Mouse (Mus musculus) gastrocnemius, adult 2 months (tissue): Measurements from ENCODE around the gene Bach2. TPM values are rescaled to one million over a fixed set of nuclear protein-coding genes. Genes with fewer than 3 reads are reported as not detected.

Experiments used
- DNase-seq: peaks from one replicate; pipeline ENCODE4 v3.0.0; 2022
- H3K27ac ChIP-seq: fragments of 200-600 bp; 2 replicates; pipeline ENCODE4 v1.8.1; 2022; ENCODE audit warnings: mild to moderate bottlenecking
- H3K4me3 ChIP-seq: fragments of 200-600 bp; 2 replicates; pipeline ENCODE4 v1.8.1; 2022; ENCODE audit warnings: mild to moderate bottlenecking, moderate library complexity
- CTCF ChIP-seq: fragments of 200-600 bp; IDR thresholded peaks from 2 replicates; pipeline ENCODE4 v1.8.1; 2022; ENCODE audit warnings: antibody characterized with exemption, mild to moderate bottlenecking, moderate library complexity
- intact Hi-C: fragments of 180-260 bp; cut with DNase I; formaldehyde crosslinking; loops from one replicate; pipeline ENCODE4 v1.15.1; 2025
- total RNA-seq, 2 experiments: library from RNA; stranded (reverse); gene quantifications; 2 replicates each; pipeline ENCODE4 v1.2.3; 2021

Gene Bach2
- total RNA-seq, 2 experiments from 2014 or later, result 2.3 to 4.3 TPM

DNA sequence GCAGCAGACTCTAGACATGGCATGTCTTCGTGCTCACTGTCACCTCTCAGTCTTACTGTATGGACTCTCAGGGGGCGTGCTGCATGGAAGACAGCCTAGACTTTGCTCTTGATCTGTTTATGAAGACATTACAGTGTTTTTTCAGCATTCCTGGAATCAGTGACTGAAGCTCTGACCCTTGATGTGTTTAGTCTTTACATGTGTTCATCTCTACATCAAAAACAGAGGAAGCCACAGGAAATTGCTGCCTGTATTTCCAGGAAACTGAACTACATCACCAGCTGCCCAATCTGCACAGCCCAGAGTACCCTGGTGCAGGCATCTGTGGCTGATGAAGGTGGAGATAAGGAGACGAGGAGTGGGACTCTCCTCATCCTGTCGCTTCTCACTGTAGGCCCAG lies 52.8 kb downstream of the Bach2 start:
- no peak for DNase-seq
- intact Hi-C loops, result no loop called here
- TF ChIP-seq CTCF, result no peak
- H3K27ac ChIP-seq, result no peak overlapping the region
- H3K4me3 ChIP-seq, result no peak overlapping the region

DNA sequence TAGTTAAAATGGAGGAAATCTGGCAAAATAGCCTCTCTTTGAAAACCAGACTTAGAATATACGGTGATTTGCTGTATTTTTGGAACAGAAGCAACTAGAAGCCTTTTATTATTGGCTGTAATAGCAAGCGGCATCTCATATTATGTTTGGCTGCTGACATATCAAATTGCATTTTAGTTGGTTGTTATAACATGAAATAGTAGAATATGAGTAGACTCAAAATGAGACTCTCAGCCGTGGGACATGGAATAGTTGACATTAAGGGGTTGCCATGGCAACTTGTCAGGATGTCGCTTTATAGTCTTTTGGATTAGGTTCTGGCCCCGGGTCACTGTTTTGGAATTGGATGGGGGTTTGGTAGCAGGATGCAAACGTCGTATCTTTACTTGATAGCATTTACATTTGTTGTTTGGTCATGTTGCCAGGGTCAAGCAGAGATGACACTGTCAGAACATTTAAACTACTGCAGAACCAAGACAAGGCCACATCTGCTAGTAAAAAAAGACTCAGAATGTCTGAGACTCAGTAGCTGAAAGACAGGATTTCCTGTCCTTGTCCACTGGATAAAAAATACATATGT lies 55.2 kb downstream of the Bach2 start:
- no peak for TF ChIP-seq CTCF
- H3K4me3 ChIP-seq, result no peak overlapping the region
- no peak for DNase-seq
- H3K27ac ChIP-seq, result no peak overlapping the region
- intact Hi-C loops, result loop anchor here (2.0 kb wide), 1 partner anchor 43 kb away; no protein-coding TSS in a partner anchor

- no peak for TF ChIP-seq CTCF
- intact Hi-C loops, result no loop called here
- DNase-seq, result no peak
- no peak overlapping the region for H3K4me3 ChIP-seq
- peak overlapping the region; percentile 24; the same call in 1 of the 2 replicates for H3K27ac ChIP-seq
Measured at GRCm38 (mm10) chr4:32297071-32297671, 58.6 kb downstream of the Bach2 start.

GRCm38 (mm10) chr4:32299221-32299620 lies 60.6 kb downstream of the Bach2 start:
- intact Hi-C loops, result no loop called here
- H3K27ac ChIP-seq, result no peak overlapping the region
- no peak overlapping the region for H3K4me3 ChIP-seq
- no peak for TF ChIP-seq CTCF
- DNase-seq, result no peak

- no peak for TF ChIP-seq CTCF
- H3K4me3 ChIP-seq, result no peak overlapping the region
- no peak for DNase-seq
- H3K27ac ChIP-seq, result no peak overlapping the region
- intact Hi-C loops, result loop anchor here (5.0 kb wide), 1 partner anchor 237 kb away; no protein-coding TSS in a partner anchor
Measured at GRCm38 (mm10) chr4:32299970-32300369, 61.4 kb downstream of the Bach2 start.

DNA sequence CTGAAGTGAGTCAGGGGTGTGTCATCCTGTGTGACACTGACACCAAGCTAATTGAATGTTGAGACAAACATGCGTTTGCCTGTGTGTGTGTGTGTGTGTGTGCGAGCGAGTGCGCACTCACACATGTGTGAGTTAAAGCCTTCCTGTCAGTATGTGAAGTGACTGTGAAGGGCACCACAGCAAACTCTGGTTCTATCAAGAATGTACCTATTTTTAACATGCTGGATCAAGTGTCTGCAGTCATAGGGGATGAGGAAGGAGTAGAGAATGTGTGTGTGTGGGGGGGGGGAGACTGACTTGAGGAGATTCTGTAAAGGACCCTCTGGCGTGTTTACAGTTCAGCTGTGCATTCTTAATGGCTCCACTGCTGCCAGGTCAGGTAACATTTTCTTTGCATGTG lies 64.1 kb downstream of the Bach2 start:
- intact Hi-C loops, result loop anchor here (1.0 to 5.0 kb wide), 2 partner anchors 14 to 235 kb away; no protein-coding TSS in a partner anchor
- H3K27ac ChIP-seq, result peak overlapping the region; percentile 92
- no peak for TF ChIP-seq CTCF
- DNase-seq, result no peak
- peak overlapping the region; percentile 58 for H3K4me3 ChIP-seq

DNA sequence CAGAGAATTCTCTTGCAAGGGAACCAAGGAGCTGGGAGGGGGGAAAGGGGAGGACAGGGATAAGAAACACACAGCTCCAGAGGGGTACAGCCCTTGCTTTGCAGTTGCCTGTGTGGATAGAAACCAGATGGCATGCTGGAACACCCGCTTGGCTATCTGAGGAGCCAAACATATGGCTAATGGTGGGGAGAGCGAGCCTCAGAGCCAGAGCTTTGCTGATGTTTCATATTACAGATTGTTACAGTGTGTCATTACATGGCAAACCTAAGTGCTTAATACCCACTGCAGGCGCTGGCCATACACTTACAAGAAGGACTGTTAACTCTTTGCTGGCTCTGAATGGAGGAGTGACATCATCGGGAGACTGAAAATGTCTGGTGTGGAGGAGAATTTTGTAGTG lies 64.5 kb downstream of the Bach2 start:
- peak overlapping the region; percentile 58 for H3K4me3 ChIP-seq
- no peak for TF ChIP-seq CTCF
- intact Hi-C loops, result loop anchor here (1.0 to 5.0 kb wide), 2 partner anchors 15 to 234 kb away; no protein-coding TSS in a partner anchor
- peak overlapping the region; percentile 92 for H3K27ac ChIP-seq
- peak; percentile 51 for DNase-seq

- no peak for TF ChIP-seq CTCF
- intact Hi-C loops, result loop anchor here (1.0 to 5.0 kb wide), 2 partner anchors 15 to 234 kb away; no protein-coding TSS in a partner anchor
- peak overlapping the region; percentile 92 for H3K27ac ChIP-seq
- H3K4me3 ChIP-seq, result peak overlapping the region; percentile 58
- DNase-seq, result peak; percentile 97
Measured at GRCm38 (mm10) chr4:32303674-32304073, 65.1 kb downstream of the Bach2 start.

- Histone ChIP-seq H3K27ac (peak overlapping the region; percentile 92), H3K4me3 (peak overlapping the region; percentile 58)
- no peak for DNase-seq
- no peak for TF ChIP-seq CTCF
- intact Hi-C loops, result loop anchor here (5.0 kb wide), 1 partner anchor 233 kb away; no protein-coding TSS in a partner anchor
Measured at GRCm38 (mm10) chr4:32304221-32304703, 65.7 kb downstream of the Bach2 start.

GRCm38 (mm10) chr4:32305036-32305615 lies 66.5 kb downstream of the Bach2 start:
- intact Hi-C loops, result no loop called here

DNA sequence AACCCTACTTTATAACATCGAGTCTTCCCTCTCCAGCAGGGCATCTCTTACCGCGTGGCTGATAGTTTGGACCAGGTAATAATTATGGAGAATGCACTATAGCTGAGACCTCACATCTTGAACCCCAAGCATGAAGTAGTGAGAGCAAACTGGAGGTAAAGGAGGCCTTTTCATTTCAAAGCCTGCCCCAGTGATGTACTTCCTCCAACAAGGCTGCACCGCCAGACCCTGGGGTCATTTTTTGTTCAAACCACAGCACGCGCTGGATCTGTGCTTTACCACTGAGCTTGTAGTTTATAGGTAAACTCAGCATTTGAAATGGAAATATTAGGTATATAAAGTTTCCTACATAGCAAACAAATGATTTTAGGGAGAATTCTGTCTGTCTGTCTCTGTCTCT lies 67.1 kb downstream of the Bach2 start:
- Histone ChIP-seq H3K4me3 (peak overlapping the region; percentile 58; the same call in 1 of the 2 replicates), H3K27ac (peak overlapping the region; percentile 92; the same call in 1 of the 2 replicates)
- no peak for DNase-seq
- no peak for TF ChIP-seq CTCF
- intact Hi-C loops, result no loop called here

More at GRCm38 (mm10) chr4:32305036-32305615, 66.5 kb downstream of the Bach2 start:
- Histone ChIP-seq H3K4me3 (peak overlapping the region; percentile 58), H3K27ac (peak overlapping the region; percentile 92)
- TF ChIP-seq CTCF, result no peak
- no peak for DNase-seq

- no peak for TF ChIP-seq CTCF
- Histone ChIP-seq H3K4me3 (no peak overlapping the region), H3K27ac (peak overlapping the region; percentile 61)
- no peak for DNase-seq
- intact Hi-C loops, result no loop called here
Measured at GRCm38 (mm10) chr4:32306169-32306792, 67.7 kb downstream of the Bach2 start.
